In genomic region chr9:31919802-31920201, GRCm38 (mm10) we compare ENCODE assay signal across 25 mouse cellular contexts. TPM values are rescaled to one million over a fixed set of nuclear protein-coding genes. Genes with fewer than 3 reads are reported as not detected.
"Had no signal": no experiment of that assay in that cellular context is flagged by ENCODE, and none has a peak within 500 bp of the region (broad histone marks: within the 10 kb centered on the region; RNA-seq: fewer than 3 reads in every experiment).

No protein-coding gene starts in this region.

- H3K4me3 ChIP-seq: liver, embryonic 15.5 days; lung, embryonic 15.5 days; megakaryocyte, embryonic 14.5 days; midbrain, embryonic 13.5 days; myocyte; neural tube, embryonic 13.5 days; neural tube, embryonic 15.5 days; stomach, embryonic 15.5 days had no signal

- H3K4me2 ChIP-seq: liver, embryonic 15.5 days; lung, embryonic 15.5 days; midbrain, embryonic 11.5 days; midbrain, embryonic 13.5 days; neural tube, embryonic 13.5 days; neural tube, embryonic 15.5 days; stomach, embryonic 15.5 days had no signal

- H3K9me3 ChIP-seq: liver, embryonic 15.5 days; lung, embryonic 15.5 days; megakaryocyte, embryonic 14.5 days; midbrain, embryonic 13.5 days; neural tube, embryonic 13.5 days; neural tube, embryonic 15.5 days; stomach, embryonic 15.5 days had no signal

- H3K4me1 ChIP-seq: liver, embryonic 15.5 days; megakaryocyte, embryonic 14.5 days had no signal

- ATAC-seq: liver, postnatal 0 days; lung, postnatal 0 days; midbrain, embryonic 13.5 days; midbrain, embryonic 16.5 days had no signal

- H3K27ac ChIP-seq: liver, embryonic 15.5 days; lung, embryonic 15.5 days; macrophage; midbrain, embryonic 13.5 days; neural tube, embryonic 13.5 days; neural tube, embryonic 15.5 days; stomach, embryonic 15.5 days had no signal

- H3K9ac ChIP-seq: liver, embryonic 15.5 days; liver, postnatal 0 days; lung, embryonic 15.5 days; midbrain, embryonic 13.5 days; neural tube, embryonic 13.5 days; neural tube, embryonic 15.5 days; stomach, embryonic 15.5 days had no signal

- DNase-seq: liver, postnatal 0 days; lung, adult 2 months; lung, postnatal 14 days; lung, postnatal 36 days; retina, postnatal 1 day; right cerebral cortex, adult 18-20 months; right cerebral cortex, postnatal 25 days; right cerebral cortex, postnatal 4 days; thymus, adult 2 months; thymus, postnatal 25 days; thymus, postnatal 4 days had no signal

- H3K36me3 ChIP-seq: liver, embryonic 15.5 days; lung, embryonic 15.5 days; midbrain, embryonic 13.5 days; neural tube, embryonic 13.5 days; neural tube, embryonic 15.5 days; stomach, embryonic 15.5 days had no signal

RNA-seq across cellular contexts. Expression of gene Barx2, which starts 6.5 kb away (rescaled TPM):
- total RNA-seq: megakaryocyte progenitor cell, adult 5-6 weeks had no signal
- polyA plus RNA-seq: liver, embryonic 15.5 days; liver, postnatal 0 days; macrophage; midbrain, embryonic 11.5 days; neural tube, embryonic 13.5 days; spleen, adult 2 months had no signal
